Mouse (Mus musculus) urinary bladder, postnatal 25 days (tissue): Measurements from ENCODE around the gene Defb9.
"Not testable (repeated sequence)": the region's sequence is repeated elsewhere in the genome, so short reads cannot be mapped to it uniquely, and the experiment has no call there.

Source experiments
- DNase-seq: peaks from one replicate; pipeline ENCODE4 v3.0.0; 2022; ENCODE audit warnings: low spot score

Defb9 gene

GRCm38 (mm10) chr8:21885321-21885720, at the start of gene Defb9:
Gene Defb9, minus strand, starts transcription at chr8:21885421.
- DNase-seq: not testable (repeated sequence)

GRCm38 (mm10) chr8:21932610-21933009, 47.4 kb upstream of the Defb9 start, which contains the start of gene Defb15:
Gene Defb15, minus strand, starts transcription at chr8:21932710.
- DNase-seq: no peak

GRCm38 (mm10) chr8:21930754-21931153, 45.5 kb upstream of the Defb9 start:
- DNase-seq: not testable (repeated sequence)

GRCm38 (mm10) chr8:21915625-21916024, 30.4 kb upstream of the Defb9 start:
- DNase-seq: no peak

- DNase-seq: no peak
Measured at GRCm38 (mm10) chr8:21912554-21912953, 27.3 kb upstream of the Defb9 start.

GRCm38 (mm10) chr8:21911931-21912330, 26.7 kb upstream of the Defb9 start:
- DNase-seq: no peak

- not testable (repeated sequence) for DNase-seq
Measured at GRCm38 (mm10) chr8:21906290-21906689, 21.1 kb upstream of the Defb9 start, which contains the start of gene Defb11. Gene Defb11, minus strand, starts transcription at chr8:21906412.

GRCm38 (mm10) chr8:21858586-21858985, 26.6 kb downstream of the Defb9 start, which contains the start of gene Defb10:
Gene Defb10, plus strand, starts transcription at chr8:21858901.
- not testable (repeated sequence) for DNase-seq
